Mouse (Mus musculus) forebrain, embryonic 15.5 days (tissue): ENCODE data around the gene Scaf8. TPM values are rescaled to one million over a fixed set of nuclear protein-coding genes. Genes with fewer than 3 reads are reported as not detected.
"Not testable (repeated sequence)": the region's sequence is repeated elsewhere in the genome, so short reads cannot be mapped to it uniquely, and the experiment has no call there.

ENCODE experiments used
- ATAC-seq: fragments of 200-750 bp; cut with Nextera tagmentation; replicated peaks from 2 replicates; pipeline ENCODE4 v1.8.0; 2017; ENCODE audit warnings: mild to moderate bottlenecking, moderate TSS enrichment, moderate library complexity
- H3K27ac ChIP-seq: fragments of 300-500 bp; sonication (generic); replicated peaks from 2 replicates; pipeline ENCODE4 v1.5.1; 2015; ENCODE audit warnings: mild to moderate bottlenecking, inconsistent platforms
- H3K27me3 ChIP-seq: fragments of 300-500 bp; sonication (generic); 2 replicates; pipeline ENCODE4 v1.6.1; 2015; ENCODE audit warnings: inconsistent platforms
- H3K36me3 ChIP-seq: fragments of 300-500 bp; sonication (generic); 2 replicates; pipeline ENCODE4 v1.6.1; 2015; ENCODE audit warnings: mild to moderate bottlenecking, inconsistent platforms
- H3K4me1 ChIP-seq: fragments of 300-500 bp; sonication (generic); 2 replicates; pipeline ENCODE4 v1.6.1; 2015; ENCODE audit warnings: inconsistent platforms
- H3K4me2 ChIP-seq: fragments of 300-500 bp; sonication (generic); replicated peaks from 2 replicates; pipeline ENCODE4 v1.6.1; 2015; ENCODE audit warnings: mild to moderate bottlenecking, inconsistent platforms
- H3K4me3 ChIP-seq: fragments of 300-500 bp; sonication (generic); 2 replicates; pipeline ENCODE4 v1.5.1; 2015; ENCODE audit warnings: mild to moderate bottlenecking, inconsistent platforms
- H3K9ac ChIP-seq: fragments of 300-500 bp; sonication (generic); replicated peaks from 2 replicates; pipeline ENCODE4 v1.6.1; 2015; ENCODE audit warnings: mild to moderate bottlenecking, inconsistent platforms
- H3K9me3 ChIP-seq: fragments of 300-500 bp; sonication (generic); 2 replicates; pipeline ENCODE4 v1.6.1; 2016; ENCODE audit warnings: inconsistent platforms
- WGBS: fragments of 180-500 bp; shearing (Covaris S2); methylation state at CpG from one replicate; pipeline ENCODE4 v1.1.7; 2015; ENCODE audit warnings: mixed read lengths; 5-methylcytosine and 5-hydroxymethylcytosine counted together
- polyA plus RNA-seq: library from polyadenylated mRNA; unstranded; fragments of >200 nt; fragmentation: Nextera tagmentation; extraction: Ambion mirVana; gene quantifications from 2 replicates; pipeline ENCODE4 v1.2.1, GENCODE M21; 2015

Scaf8 gene
- polyA plus RNA-seq, 1 experiment from 2014 or later: 19.2 TPM

GRCm38 (mm10) chr17:3129791-3130190 is 15.0 kb downstream of the Scaf8 start:
- Histone ChIP-seq H3K4me3 (no peak overlapping the region), H3K9me3 (no peaks in the 10 kb centered on the region), H3K4me1 (no peaks in the 10 kb centered on the region), H3K27me3 (no peaks in the 10 kb centered on the region), H3K36me3 (peaks cover 23% of the 10 kb centered on the region), H3K27ac (no peak overlapping the region), H3K9ac (no peak overlapping the region), H3K4me2 (no peak overlapping the region)
- ATAC-seq: no peak
- WGBS: 90% methylated on average over 3 of the region's 3 CpGs

DNA sequence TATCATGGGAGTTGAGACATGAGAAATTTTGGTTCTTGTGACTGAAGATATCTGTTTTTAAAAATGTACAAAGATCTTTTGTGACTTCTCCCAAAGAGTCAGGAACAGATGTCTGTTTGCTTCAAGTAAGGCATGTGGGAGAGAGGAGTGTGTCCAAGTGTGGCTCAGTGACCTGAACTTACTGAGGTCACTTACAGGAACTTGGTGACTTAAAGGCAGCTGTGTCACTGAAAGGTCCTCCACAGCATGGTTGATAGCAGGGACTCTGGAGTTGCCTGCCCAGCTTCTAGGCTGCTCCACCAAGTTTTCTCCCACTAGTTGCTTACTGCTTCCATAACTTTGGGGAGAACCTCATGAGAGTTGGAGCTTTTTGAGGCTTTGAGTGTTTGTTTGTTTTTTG is 20.6 kb downstream of the Scaf8 start:
- no peak for ATAC-seq
- Histone ChIP-seq H3K36me3 (peaks cover 18% of the 10 kb centered on the region), H3K27me3 (no peaks in the 10 kb centered on the region), H3K9ac (no peak overlapping the region), H3K4me3 (no peak overlapping the region), H3K4me1 (peaks cover 17% of the 10 kb centered on the region), H3K4me2 (no peak overlapping the region), H3K9me3 (no peaks in the 10 kb centered on the region), H3K27ac (no peak overlapping the region)

- Histone ChIP-seq H3K27me3 (no peaks in the 10 kb centered on the region), H3K36me3 (peaks cover 15% of the 10 kb centered on the region; the same call in 1 of the 2 replicates), H3K4me2 (no peak overlapping the region), H3K9ac (no peak overlapping the region), H3K27ac (no peak overlapping the region), H3K4me3 (no peak overlapping the region), H3K9me3 (no peaks in the 10 kb centered on the region), H3K4me1 (peaks cover 17% of the 10 kb centered on the region)
- ATAC-seq: no peak
- WGBS: 92% methylated on average over 7 of the region's 7 CpGs
Observed at GRCm38 (mm10) chr17:3136127-3136526, 21.4 kb downstream of the Scaf8 start.

- H3K36me3 ChIP-seq: 0 out of 2 replicates have a peak, but pooled peaks cover 9% of the 10 kb centered on the region
- WGBS: 69% methylated on average over 3 of the region's 3 CpGs
- no peak overlapping the region for H3K27ac ChIP-seq
- H3K4me2 ChIP-seq: no peak overlapping the region
- H3K27me3 ChIP-seq: no peaks in the 10 kb centered on the region
- H3K4me1 ChIP-seq: peaks cover 17% of the 10 kb centered on the region
- no peaks in the 10 kb centered on the region for H3K9me3 ChIP-seq
- no peak for ATAC-seq
- H3K9ac ChIP-seq: no peak overlapping the region
- no peak overlapping the region for H3K4me3 ChIP-seq
Observed at GRCm38 (mm10) chr17:3138387-3138786, 23.6 kb downstream of the Scaf8 start.

- WGBS: 83% methylated on average over 1 of the region's 1 CpGs
- H3K4me1 ChIP-seq: peaks cover 17% of the 10 kb centered on the region
Observed at GRCm38 (mm10) chr17:3140100-3140499, 25.3 kb downstream of the Scaf8 start.

DNA sequence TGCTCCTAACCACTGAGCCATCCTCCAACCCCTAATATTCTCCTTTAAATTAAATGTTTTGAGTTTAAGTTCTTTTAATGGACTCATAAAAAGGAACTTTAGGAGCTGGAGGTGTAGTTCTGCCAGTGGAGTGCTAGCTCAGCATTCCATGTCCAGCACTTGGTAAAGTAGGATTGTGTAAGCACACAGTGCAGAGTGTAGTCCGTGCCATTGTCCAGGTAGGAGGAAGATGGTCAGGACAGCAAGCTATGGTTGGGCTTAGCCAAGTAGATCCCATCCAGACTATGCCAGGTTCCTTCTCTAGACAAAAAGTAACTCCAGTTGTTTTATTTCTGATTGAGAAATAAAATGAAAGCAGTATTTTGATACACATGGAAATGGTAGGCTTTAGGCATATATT is 34.1 kb downstream of the Scaf8 start:
- no peaks in the 10 kb centered on the region; the same call in 1 of the 2 replicates for H3K4me1 ChIP-seq
- no peak for ATAC-seq
- no peaks in the 10 kb centered on the region for H3K9me3 ChIP-seq
- no peak overlapping the region for H3K4me2 ChIP-seq
- no peak overlapping the region for H3K4me3 ChIP-seq
- H3K27me3 ChIP-seq: no peaks in the 10 kb centered on the region
- H3K27ac ChIP-seq: no peak overlapping the region
- peaks cover 9% of the 10 kb centered on the region; the same call in 1 of the 2 replicates for H3K36me3 ChIP-seq
- WGBS: 100% methylated on average over 1 of the region's 1 CpGs
- no peak overlapping the region for H3K9ac ChIP-seq

More at GRCm38 (mm10) chr17:3140100-3140499, 25.3 kb downstream of the Scaf8 start:
- Histone ChIP-seq H3K27ac (no peak overlapping the region), H3K4me2 (no peak overlapping the region), H3K4me3 (no peak overlapping the region), H3K9ac (no peak overlapping the region), H3K9me3 (no peaks in the 10 kb centered on the region), H3K27me3 (no peaks in the 10 kb centered on the region), H3K36me3 (0 out of 2 replicates have a peak, but pooled peaks cover 3% of the 10 kb centered on the region)
- no peak for ATAC-seq

- H3K27me3 ChIP-seq: no peaks in the 10 kb centered on the region
- peaks cover 9% of the 10 kb centered on the region; the same call in 1 of the 2 replicates for H3K36me3 ChIP-seq
- no peak overlapping the region for H3K27ac ChIP-seq
- H3K4me3 ChIP-seq: no peak overlapping the region
- no peak overlapping the region for H3K4me2 ChIP-seq
- ATAC-seq: no peak
- 73% methylated on average over 1 of the region's 1 CpGs for WGBS
- no peak overlapping the region for H3K9ac ChIP-seq
- H3K4me1 ChIP-seq: no peaks in the 10 kb centered on the region; the same call in 1 of the 2 replicates
- no peaks in the 10 kb centered on the region for H3K9me3 ChIP-seq
Observed at GRCm38 (mm10) chr17:3149541-3149940, 34.8 kb downstream of the Scaf8 start.

DNA sequence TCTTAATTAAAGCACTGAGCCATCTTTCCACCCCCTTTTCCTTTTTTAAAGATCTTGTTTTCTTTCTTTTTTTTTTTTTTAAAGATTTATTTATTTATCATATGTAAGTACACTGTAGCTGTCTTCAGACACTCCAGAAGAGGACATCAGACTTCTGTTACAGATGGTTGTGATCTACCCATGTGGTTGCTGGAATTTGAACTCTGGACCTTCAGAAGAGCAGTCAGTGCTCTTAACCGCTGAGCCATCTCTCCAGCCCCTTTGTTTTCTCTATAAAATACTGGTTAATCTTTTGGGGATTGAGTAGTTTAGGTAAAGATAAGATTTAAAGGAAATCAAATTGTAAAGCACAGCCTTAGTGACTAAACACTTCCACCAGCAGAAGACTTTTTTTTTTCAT is 35.9 kb downstream of the Scaf8 start:
- not testable (repeated sequence) for H3K4me2 ChIP-seq, H3K27me3 ChIP-seq, H3K9me3 ChIP-seq, H3K4me3 ChIP-seq, ATAC-seq, H3K4me1 ChIP-seq, H3K27ac ChIP-seq, H3K9ac ChIP-seq, H3K36me3 ChIP-seq
- WGBS: 95% methylated on average over 1 of the region's 1 CpGs

DNA sequence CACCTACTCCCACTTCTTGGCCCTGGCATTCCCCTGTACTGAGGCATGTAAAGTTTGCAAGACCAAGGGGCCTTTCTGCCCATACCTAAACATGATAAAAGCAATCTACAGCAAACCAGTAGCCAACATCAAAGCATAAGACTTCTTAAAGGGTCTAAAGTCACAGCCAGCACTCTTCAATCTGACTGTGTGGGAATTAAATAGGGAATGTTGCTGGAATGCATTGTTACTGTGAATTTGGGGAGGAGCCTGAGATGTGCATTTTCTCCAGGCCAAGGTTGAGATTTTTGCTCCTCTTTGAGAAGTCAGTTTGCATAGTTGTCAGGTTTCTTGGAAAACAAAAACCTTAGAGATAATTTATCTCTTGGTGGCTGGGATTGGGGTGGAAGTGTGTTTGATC is 36.4 kb downstream of the Scaf8 start:
- no peak overlapping the region for H3K4me2 ChIP-seq
- ATAC-seq: no peak

GRCm38 (mm10) chr17:3156176-3156575 is 41.4 kb downstream of the Scaf8 start:
- H3K36me3 ChIP-seq: peaks cover 19% of the 10 kb centered on the region
- not testable (repeated sequence) for H3K27ac ChIP-seq, H3K27me3 ChIP-seq, H3K4me1 ChIP-seq, H3K9ac ChIP-seq, H3K9me3 ChIP-seq, H3K4me3 ChIP-seq, ATAC-seq, H3K4me2 ChIP-seq
- 93% methylated on average over 9 of the region's 9 CpGs for WGBS

More for the DNA sequence above, 36.4 kb downstream of the Scaf8 start:
- no peak overlapping the region for H3K4me3 ChIP-seq
- peaks cover 11% of the 10 kb centered on the region for H3K36me3 ChIP-seq
- H3K4me1 ChIP-seq: no peaks in the 10 kb centered on the region
- no peak overlapping the region for H3K27ac ChIP-seq
- no peaks in the 10 kb centered on the region for H3K27me3 ChIP-seq
- H3K9me3 ChIP-seq: no peaks in the 10 kb centered on the region
- no peak overlapping the region for H3K9ac ChIP-seq

- H3K27ac ChIP-seq: no peak overlapping the region
- no peaks in the 10 kb centered on the region for H3K9me3 ChIP-seq
- H3K4me3 ChIP-seq: no peak overlapping the region
- no peak overlapping the region for H3K4me2 ChIP-seq
- no peak overlapping the region for H3K9ac ChIP-seq
- peaks cover 21% of the 10 kb centered on the region for H3K36me3 ChIP-seq
- ATAC-seq: no peak
- no peaks in the 10 kb centered on the region for H3K4me1 ChIP-seq
- no peaks in the 10 kb centered on the region for H3K27me3 ChIP-seq
Observed at GRCm38 (mm10) chr17:3157016-3157415, 42.2 kb downstream of the Scaf8 start.

- Histone ChIP-seq H3K4me2 (no peak overlapping the region), H3K9ac (no peak overlapping the region), H3K9me3 (no peaks in the 10 kb centered on the region), H3K4me3 (no peak overlapping the region), H3K27ac (no peak overlapping the region), H3K36me3 (peaks cover 25% of the 10 kb centered on the region), H3K27me3 (no peaks in the 10 kb centered on the region), H3K4me1 (no peaks in the 10 kb centered on the region)
- WGBS: 93% methylated on average over 4 of the region's 4 CpGs
- no peak for ATAC-seq
Observed at GRCm38 (mm10) chr17:3162905-3163304, 48.1 kb downstream of the Scaf8 start.

- not testable (repeated sequence) for H3K4me1 ChIP-seq, H3K4me3 ChIP-seq, ATAC-seq, H3K4me2 ChIP-seq, H3K27ac ChIP-seq, H3K27me3 ChIP-seq, H3K9me3 ChIP-seq, H3K9ac ChIP-seq
- WGBS: 96% methylated on average over 1 of the region's 1 CpGs
- peaks cover 53% of the 10 kb centered on the region for H3K36me3 ChIP-seq
Observed at GRCm38 (mm10) chr17:3180425-3180945, 65.7 kb downstream of the Scaf8 start.
